Mouse (Mus musculus): ENCODE results near the gene Map3k7cl.

GRCm38 (mm10) chr16:87569576-87570105 is 16.5 kb downstream of the Map3k7cl start:
- TF ChIP-seq POLR2A (IDR thresholded peaks at IDR 0.05; ENCODE audit: control insufficient read depth, extremely low read depth, insufficient read depth, low read length, poor library complexity) = no peak
- no peak for TF ChIP-seq CTCF (IDR thresholded peaks at IDR 0.05; ENCODE audit: borderline replicate concordance, control insufficient read depth, extremely low read depth, insufficient read depth, low read length, poor library complexity)
